Mouse (Mus musculus): ENCODE data around the gene Insm2.
A peak's percentile ranks its signal among the peaks of the same experiment; 100 is the strongest.
"Not testable (repeated sequence)": the region's sequence is repeated elsewhere in the genome, so short reads cannot be mapped to it uniquely, and the experiment has no call there.

Gene Insm2

DNA sequence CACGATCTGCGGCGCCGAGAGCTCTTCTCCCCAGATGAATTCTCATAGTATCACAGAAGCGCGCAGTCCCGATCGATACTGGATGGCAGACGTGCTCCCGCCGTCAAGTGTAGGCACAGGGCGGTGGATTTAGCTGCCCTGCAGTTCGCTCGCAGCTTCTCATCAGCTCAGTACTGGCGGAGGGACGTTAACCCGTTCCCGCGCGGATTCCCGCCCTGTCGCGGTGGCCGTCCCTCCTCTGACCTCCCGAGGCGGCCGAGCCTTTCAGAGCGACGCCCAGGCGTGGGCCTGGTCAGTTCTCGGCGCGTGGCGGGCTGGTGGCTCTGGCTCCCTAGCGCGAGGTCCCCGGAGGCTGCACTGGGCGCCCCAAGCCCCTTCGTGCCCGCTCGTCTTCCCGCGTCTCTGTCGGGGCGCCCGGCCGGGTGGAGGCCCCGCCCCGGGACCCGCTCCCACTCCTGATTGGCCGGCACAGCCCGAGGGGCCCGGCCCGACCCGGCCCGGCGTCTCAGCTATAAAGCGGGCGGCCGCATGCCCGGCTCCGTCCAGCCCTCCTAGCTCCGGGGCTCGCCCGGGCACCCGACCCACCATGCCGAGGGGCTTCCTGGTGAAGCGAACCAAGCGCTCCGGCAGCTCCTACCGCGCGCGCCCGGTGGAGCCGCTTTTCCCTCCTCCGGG lies at the start of gene Insm2:
Gene Insm2 (plus strand): TSS at position 541 of the 675 bp plus-strand sequence.
- ATAC-seq (ENCODE audit: low TSS enrichment) = peak; percentile 36; the same call in 1 of the 2 replicates

DNA sequence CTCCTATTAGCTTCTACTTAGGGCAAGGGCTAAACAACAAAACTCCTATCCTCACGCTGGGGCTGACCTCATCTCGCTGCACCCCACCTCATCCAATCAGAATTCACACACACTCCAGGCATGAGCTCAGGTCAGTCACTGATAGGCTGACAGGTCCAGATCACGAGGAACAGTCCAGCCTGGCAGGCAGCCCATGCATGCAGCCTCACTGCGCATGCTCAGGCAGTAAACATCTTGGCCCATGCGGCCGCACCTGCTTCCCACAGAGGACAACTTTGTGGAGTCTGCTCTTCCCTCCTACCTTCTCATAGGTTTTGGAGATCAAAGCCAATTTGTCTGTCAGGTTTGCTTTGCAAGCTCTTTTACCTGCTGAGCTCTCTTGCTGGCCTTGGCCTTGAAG lies 44.3 kb upstream of the Insm2 start:
- ATAC-seq (ENCODE audit: low TSS enrichment) = not testable (repeated sequence)

DNA sequence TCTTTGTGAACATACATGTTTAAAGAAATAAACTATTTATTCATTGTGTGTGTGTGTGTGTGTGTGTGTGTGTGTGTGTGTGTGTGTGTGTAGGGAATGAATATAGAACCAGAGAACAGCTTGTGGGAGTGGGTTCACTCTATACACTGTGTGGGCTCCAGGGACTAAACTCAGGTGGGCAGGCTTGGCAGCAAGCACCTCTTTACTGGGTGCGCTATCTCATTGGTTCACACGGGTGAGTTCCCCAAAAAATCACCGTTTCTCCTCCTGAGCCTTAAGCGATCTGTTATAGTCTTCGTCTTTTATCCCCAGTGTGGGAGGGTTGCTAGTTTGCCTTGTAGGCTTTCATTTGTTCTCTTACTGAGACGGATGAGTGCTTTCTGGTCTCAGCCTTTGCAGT lies 41.4 kb upstream of the Insm2 start:
- ATAC-seq (ENCODE audit: low TSS enrichment) = peak; percentile 64

DNA sequence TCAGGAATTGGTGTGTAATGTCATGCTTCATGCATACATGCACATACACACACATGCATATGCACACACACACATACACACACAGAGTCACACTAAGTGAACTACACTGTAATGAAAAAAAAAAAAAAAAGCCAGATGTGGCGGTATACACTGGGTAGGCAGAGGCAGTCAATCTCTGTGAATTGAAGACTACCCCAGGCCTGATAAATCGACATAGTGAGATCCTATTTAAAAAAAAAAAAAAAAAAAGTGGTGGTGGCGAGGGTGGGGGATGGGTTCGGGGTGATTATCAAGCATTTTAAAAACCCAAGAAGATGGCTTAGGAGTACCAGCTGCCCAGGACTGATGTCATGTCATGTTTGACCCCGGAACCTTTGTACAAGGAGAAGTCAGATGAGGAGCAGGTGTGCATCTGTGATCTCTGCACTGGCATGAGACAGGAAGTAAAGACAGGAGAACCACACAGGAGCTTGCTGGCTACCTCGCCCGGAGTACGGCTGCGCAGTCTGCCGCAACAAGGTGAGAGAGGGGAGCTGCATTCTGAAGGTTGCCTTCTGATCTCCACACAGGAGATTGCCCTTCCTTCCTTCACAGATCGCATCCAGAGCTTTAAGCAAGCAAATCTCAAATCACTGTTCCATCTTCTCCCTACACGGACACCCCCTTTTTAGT lies 39.9 kb upstream of the Insm2 start:
- no peak for ATAC-seq (ENCODE audit: low TSS enrichment)

DNA sequence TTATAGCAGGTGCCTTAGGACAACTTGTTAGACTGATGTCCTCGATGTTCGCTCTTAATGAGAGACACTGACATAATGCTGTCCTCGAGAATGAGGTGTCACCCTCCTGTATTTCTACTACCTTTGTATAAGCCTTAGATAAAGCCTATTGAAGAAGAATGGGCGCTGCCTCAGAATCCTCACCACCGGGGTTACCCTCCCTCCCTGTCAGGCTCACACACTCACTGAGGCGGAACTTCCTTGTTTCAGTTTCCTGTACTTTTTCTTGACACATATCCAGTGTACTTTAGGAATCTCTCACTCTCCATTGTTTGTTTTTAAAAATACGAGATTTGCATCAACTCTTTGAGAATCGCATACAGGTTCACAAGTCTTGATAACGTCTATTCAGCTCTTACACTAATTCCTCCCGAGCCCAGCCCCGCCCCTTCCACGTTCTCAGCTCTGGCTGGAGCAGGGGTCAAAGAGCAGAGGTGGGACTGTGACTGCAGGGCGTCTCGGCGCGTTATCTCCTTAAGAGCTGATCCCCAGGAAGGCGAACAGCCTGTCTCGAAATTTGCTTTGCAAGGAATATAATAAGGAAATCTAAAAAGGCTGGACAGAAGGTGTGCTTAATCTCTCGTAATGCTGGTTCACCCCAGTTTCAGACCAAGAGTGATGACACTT lies 39.1 kb upstream of the Insm2 start:
- ATAC-seq (ENCODE audit: low TSS enrichment) = no peak

DNA sequence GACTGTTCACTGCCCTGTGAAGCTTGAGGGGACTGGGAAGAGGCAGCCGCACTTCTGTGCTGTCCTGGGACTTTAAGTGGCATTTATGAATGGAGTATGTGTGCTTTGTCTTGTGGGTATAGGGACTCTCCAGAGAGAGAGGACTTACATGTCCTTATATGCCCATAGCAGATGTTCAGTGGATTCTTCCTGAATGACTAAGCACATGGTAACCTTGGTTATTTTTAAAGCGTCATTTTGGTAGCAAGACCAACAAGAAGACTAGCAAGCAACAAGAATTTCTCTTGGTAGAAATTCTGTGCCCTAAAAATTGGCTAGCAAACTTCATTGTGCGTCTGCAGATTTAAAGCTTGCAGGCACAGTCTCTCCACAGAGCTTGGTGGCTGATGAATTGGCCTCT lies 35.5 kb upstream of the Insm2 start:
- ATAC-seq (ENCODE audit: low TSS enrichment) = peak; percentile 93

DNA sequence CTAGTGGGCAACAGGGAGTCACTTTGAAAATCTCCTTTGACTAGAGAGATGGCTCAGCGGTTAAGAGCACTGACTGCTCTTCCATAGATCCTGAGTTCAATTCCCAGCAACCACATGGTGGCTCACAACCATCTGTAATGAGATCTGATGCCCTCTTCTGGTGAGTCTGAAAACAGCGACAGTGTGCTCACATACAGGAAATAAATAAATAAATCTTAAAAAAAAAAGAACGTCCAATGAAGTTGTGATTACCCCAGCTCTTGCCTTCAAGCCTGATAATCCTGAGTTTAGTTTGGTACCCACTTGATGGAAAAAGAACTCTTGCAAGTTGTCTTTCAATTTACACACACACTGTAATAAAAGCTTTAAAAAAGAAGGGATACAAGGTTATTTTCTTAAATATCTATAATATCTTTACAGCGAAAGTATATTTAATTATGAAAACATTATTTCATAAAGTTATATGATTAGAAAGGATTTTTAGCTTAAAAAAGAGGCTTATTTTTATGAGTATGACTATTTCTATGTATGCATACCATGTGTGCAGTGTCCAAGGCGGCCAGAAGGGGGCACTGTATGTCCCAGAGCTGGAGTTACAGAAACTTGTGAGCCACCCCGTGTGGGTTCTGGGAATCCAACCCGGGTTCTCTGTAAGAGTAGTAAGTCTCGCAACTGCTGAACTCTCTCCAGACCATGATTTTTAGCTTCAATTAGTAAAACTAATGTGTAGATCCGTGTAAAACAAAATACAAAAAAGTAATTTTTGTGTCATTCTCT lies 34.9 kb upstream of the Insm2 start:
- ATAC-seq (ENCODE audit: low TSS enrichment) = no peak

DNA sequence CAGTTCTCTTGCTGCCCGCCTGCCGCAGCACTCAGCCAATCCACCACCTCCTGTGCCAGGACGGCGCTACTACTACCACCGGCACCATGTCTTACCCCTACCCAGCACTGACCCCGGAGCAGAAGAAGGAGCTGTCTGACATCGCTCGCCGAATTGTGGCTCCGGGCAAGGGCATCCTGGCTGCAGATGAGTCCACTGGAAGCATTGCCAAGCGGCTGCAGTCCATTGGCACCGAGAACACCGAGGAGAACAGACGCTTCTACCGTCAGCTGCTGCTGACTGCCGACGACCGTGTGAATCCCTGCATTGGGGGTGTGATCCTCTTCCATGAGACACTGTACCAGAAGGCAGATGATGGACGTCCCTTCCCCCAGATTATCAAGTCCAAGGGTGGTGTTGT lies 34.0 kb upstream of the Insm2 start, which contains the start of gene Aldoart2:
Gene Aldoart2 (plus strand): TSS at position 34 of the 400 bp plus-strand sequence.
- ATAC-seq (ENCODE audit: low TSS enrichment) = no peak

DNA sequence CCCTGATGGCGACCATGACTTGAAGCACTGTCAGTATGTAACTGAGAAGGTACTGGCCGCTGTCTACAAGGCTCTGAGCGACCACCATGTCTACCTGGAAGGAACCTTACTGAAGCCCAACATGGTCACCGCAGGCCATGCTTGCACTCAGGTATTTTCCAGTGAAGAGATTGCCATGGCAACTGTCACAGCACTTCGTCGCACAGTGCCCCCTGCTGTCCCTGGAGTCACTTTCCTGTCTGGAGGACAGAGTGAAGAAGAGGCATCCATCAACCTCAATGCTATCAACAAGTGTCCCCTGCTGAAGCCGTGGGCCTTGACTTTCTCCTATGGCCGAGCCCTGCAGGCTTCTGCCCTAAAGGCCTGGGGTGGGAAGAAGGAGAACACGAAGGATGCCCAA lies 33.4 kb upstream of the Insm2 start:
- no peak for ATAC-seq (ENCODE audit: low TSS enrichment)

DNA sequence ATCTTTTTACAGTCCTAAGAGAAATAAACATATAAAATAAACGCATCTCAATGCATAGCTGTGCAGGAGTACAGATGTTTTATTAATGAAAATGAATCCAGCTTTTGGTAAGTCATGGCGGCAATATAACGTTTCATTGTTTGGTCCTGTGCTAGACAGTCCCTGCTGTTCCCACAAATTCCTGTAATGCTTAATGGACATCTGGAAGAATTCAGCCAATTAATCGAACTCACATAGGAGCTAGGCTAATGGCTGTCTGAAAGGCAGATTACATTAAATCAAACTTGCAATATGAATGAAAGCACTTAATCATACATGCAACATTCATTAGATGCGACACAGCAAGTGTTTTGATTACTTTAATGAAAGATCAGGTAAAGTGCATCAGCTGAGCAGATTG lies 32.4 kb upstream of the Insm2 start:
- no peak for ATAC-seq (ENCODE audit: low TSS enrichment)

DNA sequence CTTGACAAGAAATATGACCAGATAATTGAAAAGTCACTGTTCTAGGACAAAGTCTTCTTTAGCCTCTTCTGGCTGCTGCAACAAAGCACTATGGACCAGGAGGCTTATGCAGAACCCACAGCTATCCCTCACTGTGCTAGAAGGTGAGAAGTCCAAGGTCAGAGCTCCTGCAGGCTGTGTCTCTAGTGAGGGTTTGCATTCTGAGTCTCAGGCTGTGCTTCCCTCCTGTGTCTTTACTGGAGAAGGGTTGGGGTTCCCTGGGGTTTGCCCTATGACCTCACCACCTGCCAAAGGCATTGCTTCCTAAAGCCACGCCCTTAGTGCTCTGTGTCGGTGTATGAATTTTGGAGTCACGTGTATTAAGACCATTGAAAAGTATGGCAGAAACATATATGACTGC lies 30.8 kb upstream of the Insm2 start:
- no peak for ATAC-seq (ENCODE audit: low TSS enrichment)

DNA sequence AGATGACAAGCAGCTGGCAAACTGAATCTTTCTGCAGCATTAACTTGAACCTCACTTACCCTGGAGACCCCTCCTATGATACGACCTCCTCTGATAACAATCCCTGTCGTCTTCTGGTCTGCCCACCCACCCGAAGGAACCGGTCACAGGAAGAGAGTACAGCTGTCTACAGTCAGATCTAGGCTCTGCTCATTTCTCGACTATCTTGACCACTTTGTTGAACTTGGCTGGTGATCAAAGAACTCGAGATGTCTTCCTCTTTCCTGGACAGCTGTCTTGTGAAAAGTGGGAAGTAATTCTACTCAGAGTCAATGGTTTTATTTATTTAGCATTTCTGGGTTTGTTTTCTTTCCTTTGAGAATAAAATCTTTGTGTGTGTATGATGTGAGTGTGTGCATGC lies 29.6 kb upstream of the Insm2 start:
- no peak for ATAC-seq (ENCODE audit: low TSS enrichment)

DNA sequence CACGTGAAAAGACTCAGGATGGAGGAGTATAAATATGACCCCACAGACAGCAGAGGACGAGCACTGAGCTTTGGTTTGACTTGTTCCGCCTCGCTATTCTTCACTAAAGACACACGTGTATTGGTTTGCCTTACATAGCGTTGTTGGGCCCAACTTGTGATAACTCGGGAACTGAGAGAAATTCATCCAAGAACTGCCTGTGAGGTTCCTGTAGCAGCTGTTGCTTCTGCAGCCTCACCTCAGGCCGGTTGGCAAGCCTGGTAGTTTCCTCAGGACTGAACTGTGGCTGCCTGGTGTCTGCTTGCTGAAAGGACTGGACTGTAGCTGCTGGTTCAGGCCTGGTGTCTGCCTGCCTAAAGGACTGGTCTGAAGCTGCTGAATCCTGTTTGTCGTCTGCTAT lies 28.6 kb upstream of the Insm2 start:
- ATAC-seq (ENCODE audit: low TSS enrichment) = no peak

DNA sequence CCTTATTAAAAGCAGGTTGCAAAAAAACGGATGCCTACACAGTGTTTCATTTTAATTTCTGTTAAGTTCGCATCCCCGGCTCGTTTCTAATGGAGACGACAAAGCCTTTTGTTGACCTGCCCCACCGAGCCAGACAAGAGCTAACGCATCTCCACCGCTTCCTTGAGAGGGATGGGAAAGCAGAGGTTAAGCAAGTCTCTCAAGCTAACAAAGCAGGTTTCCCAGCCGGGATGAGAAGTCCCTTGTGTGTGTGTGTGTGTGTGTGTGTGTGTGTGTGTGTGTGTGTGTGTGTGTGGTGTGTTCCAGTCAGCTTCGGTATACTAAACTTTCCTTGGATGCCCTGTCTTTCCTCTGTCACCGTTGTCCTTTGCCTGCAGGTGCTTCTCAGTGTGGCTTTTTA lies 28.0 kb upstream of the Insm2 start:
- ATAC-seq (ENCODE audit: low TSS enrichment) = no peak

DNA sequence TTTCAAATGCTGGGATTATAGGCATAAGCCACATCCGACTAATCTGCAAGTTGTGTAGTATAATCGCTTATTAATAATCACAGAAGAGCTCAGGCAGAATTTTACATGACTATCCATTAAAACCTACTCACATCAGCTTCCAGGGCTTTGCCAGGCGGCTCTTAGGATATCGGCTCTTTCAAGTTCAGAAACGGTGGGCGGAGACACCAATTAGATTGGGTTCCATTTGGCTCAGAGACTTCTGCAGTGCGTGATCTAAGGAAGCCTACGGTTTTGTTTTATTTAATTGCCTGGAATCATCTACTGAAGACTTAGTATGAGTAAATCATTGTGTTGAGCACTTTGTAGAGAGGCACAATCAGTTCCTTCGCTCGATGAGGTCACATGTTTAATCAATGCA lies 27.6 kb upstream of the Insm2 start:
- ATAC-seq (ENCODE audit: low TSS enrichment) = no peak

DNA sequence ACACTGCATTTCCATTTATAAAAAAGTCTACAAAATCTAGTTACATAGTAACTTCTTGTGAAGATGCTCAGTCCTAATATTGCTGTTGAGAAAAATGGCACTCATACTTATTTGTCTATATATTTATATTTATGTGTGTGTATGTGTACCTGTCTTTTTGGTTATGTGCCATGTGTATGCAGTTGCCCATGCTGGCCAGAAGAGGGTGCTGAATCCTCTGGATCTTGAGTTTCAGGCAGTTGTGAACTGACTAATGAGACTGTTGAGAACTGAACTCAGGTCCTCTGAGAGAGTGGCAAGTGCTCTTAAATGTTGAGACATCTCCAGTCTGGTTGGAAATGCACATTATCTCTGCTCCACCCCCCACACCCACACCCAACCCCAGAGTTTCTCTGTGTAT lies 26.1 kb upstream of the Insm2 start:
- no peak for ATAC-seq (ENCODE audit: low TSS enrichment)

DNA sequence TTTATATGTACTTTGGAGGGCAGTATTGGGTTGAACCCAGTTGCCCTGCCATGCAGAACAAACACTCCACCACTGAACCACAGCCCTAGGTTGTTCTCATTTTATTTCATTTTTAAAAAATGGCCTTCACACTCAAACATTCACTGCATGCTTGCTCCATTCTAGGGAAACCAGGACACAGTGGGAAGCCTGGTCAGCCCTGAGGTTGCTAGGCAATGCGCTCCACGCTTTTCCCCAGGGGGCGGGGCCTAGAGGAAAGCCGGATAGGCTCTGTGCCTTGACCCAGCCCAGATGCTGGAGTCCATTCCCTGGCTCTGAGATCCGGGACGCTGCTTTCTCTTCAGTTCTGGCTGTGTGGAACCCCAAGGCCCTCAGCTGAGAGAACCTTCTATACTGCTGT lies 25.4 kb upstream of the Insm2 start:
- no peak for ATAC-seq (ENCODE audit: low TSS enrichment)

DNA sequence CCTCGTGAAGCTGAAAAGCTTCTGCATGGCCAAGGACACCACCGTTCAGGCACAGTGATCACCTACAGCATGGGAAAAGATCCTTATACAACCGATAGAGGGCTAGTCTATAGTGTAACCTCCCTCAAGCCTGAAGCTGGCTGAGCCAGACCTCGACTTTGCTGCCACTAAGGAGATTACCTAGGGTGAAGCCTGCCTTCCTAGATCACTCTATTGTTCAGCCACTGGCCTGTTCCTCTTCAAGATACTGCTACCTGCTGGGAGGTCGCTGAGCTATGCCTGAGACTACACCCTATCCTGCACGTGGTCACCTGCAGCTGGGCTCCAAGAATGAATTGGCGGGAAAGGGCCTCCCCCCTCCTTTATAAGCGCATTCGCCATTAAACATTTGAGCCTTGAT lies 12.3 kb upstream of the Insm2 start:
- ATAC-seq (ENCODE audit: low TSS enrichment) = not testable (repeated sequence)

DNA sequence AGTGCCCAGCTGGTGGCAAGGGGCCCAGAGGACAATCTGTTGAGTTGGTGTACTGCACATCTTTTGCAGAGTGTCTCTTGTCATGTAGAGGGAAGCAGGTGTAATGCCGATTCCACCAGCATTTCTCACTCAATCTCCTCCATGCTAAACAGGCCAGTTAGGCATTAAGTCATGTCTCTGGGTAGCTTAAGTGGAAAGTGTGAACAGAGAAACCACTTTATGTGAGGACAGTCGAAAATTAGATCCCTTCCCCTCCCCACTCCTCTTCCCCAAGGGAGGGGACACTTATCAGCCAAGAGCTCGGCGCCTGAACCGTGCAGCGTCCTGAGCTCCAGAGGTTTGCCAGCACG lies 715 bp upstream of the Insm2 start:
- ATAC-seq (ENCODE audit: low TSS enrichment) = no peak

DNA sequence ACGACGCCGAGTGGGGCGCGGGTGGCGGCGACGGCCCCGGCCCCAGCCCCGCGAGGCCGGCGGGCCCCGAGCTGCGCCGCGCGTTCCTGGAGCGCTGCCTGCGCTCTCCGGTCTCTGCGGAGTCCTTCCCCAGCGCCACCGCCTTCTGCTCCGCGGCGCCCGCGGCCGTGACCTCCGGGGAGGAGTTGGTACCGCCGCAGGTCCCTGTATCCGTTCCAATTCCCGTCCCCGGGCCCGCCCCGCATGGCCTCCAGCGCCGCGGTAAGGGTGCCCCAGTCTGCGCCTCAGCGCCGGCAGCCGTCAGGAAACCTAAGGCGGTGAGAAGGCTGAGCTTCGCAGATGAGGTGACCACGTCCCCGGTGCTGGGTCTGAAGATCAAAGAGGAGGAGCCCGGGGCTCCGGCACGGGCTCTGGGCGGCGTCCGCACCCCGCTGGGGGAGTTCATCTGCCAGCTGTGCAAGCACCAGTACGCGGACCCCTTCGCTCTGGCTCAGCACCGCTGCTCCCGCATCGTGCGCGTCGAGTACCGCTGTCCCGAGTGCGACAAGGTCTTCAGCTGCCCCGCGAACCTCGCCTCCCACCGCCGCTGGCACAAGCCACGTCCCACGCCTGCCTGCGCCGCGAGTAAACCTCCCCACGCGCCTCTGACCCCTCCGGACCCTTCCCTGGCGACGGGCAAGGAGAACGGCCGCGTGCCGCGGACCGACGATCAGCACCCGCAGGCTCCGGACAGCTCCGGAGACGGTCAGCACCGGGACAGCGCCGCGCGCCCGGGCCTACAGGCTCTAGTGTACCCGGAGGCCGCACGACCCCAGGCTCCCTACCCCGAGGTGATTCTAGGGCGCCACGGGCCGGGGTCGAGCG lies 644 bp downstream of the Insm2 start:
- peak; percentile 50 for ATAC-seq (ENCODE audit: low TSS enrichment)

DNA sequence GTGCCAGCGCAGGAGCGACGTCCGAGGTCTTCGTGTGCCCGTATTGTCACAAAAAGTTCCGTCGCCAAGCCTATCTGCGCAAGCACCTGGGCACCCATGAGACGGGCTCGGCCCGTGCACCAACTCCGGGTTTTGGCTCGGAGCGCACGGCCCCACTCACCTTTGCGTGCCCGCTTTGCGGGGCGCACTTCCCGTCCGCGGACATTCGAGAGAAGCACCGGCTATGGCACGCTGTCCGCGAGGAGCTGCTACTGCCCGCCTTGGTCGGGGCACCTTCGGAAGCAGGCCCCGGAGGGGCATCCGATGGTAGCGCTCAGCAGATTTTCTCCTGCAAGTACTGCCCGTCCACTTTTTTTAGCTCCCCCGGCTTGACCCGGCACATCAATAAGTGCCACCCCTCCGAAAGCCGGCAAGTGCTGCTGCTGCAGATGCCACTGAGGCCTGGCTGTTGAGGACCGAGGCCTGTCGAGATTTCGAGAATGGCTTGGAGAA lies 1.3 kb downstream of the Insm2 start:
- ATAC-seq (ENCODE audit: low TSS enrichment) = no peak
